Mouse (Mus musculus) embryonic fibroblast, embryonic 13.5 days (primary cell): Measurements from ENCODE around the gene Abcc10. TPM values are rescaled to one million over a fixed set of nuclear protein-coding genes. Genes with fewer than 3 reads are reported as not detected.
A peak's percentile ranks its signal among the peaks of the same experiment; 100 is the strongest.

Source experiments
- H3K27ac ChIP-seq: 2 replicates; pipeline ENCODE4 v1.5.1; 2012; ENCODE audit warnings: low read length, control low read depth, inconsistent platforms; ENCODE audit not compliant: insufficient read depth
- H3K4me1 ChIP-seq: 2 replicates; pipeline ENCODE4 v1.6.1; 2011; ENCODE audit warnings: low read length; ENCODE audit not compliant: control insufficient read depth, insufficient read depth
- H3K4me3 ChIP-seq: 2 replicates; pipeline ENCODE4 v1.5.1; 2011; ENCODE audit warnings: mild to moderate bottlenecking, control low read depth, low read length; ENCODE audit not compliant: insufficient read depth
- CTCF ChIP-seq: IDR thresholded peaks from 2 replicates; pipeline ENCODE4 v1.5.1; 2011; ENCODE audit warnings: mild to moderate bottlenecking, control low read depth, low read length, moderate library complexity, borderline replicate concordance; ENCODE audit not compliant: insufficient read depth
- POLR2A ChIP-seq: IDR thresholded peaks from 2 replicates; pipeline ENCODE4 v1.6.1; 2011; ENCODE audit warnings: low read depth, mild to moderate bottlenecking, control low read depth, low read length, moderate library complexity
- polyA plus RNA-seq: library from polyadenylated mRNA; stranded (reverse); fragments of >200 nt; gene quantifications from 2 replicates; pipeline ENCODE4 v1.2.4, GENCODE M21; 2011; ENCODE audit warnings: low read depth; ENCODE audit not compliant: missing spikeins, insufficient read length

Abcc10 gene
- 3.5 and 3.9 TPM in 2 replicates for polyA plus RNA-seq

DNA sequence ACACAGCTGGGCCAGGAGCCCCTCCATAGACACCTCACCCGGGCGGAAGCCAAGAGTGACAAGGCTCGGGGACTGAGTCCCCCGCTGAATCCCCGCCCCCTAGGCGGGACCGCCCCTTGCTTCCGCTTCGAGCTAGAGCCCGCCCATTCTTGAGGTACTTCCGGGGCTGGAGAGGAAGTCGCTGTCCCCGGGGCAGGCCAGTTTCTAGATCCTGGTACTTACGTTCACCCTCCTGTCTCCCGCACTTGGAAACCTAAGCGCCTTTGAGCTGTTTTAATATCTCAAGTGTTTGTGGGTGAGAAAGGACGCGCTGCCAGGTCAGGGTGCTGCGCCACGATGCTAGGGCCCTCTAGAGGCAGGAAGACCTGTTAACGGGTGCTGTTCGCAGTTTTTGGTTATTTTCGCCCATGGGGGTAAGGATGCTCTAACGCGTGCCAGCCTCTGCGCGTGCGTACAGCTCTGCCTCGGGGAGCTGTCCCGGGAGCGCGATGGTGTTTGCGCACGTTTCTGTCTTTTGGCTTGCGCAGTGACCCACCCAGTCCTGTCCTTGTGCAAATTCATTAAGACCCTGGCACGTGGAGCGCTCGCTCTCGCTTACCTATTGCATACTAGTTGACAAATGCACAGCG, at the start of gene Abcc10:
Abcc10 (minus strand) TSS at position 447 of the 629 bp plus-strand sequence.
- no peaks in the 10 kb centered on the region for H3K4me1 ChIP-seq
- peak; percentile 88 for TF ChIP-seq POLR2A
- TF ChIP-seq CTCF = peak; percentile 39; the same call in 1 of the 2 replicates
- H3K4me3 ChIP-seq = peak within 1 kb of the TSS; percentile 75
- H3K27ac ChIP-seq = peak within 1 kb of the TSS; percentile 48

DNA sequence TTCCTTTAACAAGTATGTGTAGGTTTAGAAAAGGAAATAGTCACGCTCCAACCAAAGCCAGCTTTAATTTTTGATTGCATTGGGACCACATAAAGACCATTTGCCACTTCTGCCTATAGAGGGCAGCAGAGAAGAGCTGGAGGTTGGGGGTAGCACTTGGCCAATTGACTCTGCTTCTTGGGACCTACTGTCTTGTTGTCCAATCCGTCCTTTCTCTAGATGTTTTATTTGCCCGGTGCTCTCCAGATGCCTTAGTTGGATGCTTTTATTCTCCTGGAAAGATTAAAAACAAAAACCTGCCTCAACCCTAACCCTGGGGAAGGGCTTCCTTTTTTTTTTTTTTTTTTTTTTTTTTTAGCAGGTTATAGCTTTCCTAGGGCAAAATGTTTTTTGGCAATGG, 43.6 kb upstream of the Abcc10 start:
- Histone ChIP-seq H3K4me1 (no peaks in the 10 kb centered on the region), H3K27ac (no peak overlapping the region), H3K4me3 (no peak overlapping the region)
- TF ChIP-seq CTCF = no peak
- no peak for TF ChIP-seq POLR2A

DNA sequence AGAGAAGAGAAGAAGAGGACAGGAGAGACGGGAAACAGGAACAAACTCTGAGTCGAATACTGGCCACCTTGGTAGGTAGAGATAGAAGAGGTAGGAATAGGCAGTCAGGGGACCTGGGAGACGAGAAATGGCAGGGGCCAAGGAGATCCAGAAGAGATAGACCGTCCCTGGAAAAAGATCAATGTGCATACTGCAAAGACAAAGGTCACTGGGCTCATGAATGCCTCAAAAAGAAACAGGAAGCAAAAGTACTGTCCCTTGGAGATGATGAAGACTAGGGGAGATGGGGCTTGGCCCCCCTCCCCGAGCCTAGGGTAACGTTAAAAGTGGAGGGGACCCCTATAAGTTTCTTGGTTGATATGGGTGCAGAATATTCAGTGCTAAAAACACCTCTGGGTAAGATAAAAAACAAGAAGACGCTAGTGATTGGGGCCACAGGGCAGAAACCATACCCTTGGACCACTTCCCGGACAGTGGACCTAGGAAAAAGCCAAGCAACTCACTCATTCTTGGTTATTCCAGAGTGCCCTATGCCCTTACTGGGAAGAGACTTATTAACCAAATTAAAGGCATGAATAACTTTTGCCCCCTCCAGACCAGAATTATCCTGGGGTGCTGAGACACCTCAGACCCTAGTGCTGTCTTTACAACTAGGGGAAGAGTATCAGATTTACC, 23.0 kb upstream of the Abcc10 start:
- Histone ChIP-seq H3K27ac (no peak overlapping the region), H3K4me1 (no peaks in the 10 kb centered on the region), H3K4me3 (no peak overlapping the region)
- TF ChIP-seq CTCF (no peak), POLR2A (no peak)

DNA sequence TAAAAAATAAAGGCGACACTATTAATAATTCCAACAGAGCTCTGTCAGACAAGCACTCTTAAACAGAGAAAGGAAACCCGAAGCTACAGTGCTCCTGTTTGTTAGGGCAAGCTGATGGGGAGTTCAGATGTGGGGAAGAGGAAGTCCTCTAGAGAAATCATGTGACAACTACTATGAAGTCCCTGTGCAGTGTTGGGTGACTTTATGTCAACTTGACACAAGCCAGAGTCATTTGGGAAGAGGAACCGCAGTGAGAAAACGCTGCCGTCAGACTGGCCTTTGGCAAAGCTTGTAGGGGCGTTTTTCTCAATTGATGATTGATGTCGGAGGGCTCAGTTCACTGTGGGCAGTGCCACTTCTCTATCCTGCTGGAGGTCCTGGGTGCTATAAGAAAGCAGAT, 13.1 kb upstream of the Abcc10 start:
- Histone ChIP-seq H3K4me1 (no peaks in the 10 kb centered on the region), H3K4me3 (no peak overlapping the region), H3K27ac (no peak overlapping the region)
- TF ChIP-seq POLR2A = no peak
- TF ChIP-seq CTCF = no peak

DNA sequence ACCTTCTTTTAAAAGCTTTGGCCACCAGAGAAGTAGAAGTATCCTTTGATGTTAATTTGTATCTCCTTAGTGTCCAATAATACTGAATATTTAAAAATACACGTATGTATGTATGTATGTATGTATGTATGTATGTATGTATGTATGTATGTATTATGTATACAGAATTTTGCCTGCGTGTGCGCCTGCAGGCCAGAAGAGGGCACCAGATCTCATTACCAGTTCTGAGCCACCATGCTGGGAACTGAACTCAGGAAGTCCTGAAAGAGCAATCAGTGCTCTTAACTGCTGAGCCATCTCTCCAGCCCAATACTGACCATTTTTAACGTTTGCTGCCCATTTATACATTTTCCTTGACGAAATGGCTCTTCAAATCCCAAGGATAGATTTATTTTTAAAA, 8.3 kb upstream of the Abcc10 start:
- TF ChIP-seq CTCF = peak; percentile 45; the same call in 1 of the 2 replicates
- TF ChIP-seq POLR2A = no peak
- H3K4me1 ChIP-seq = no peaks in the 10 kb centered on the region
- no peak overlapping the region for H3K4me3 ChIP-seq
- H3K27ac ChIP-seq = no peak overlapping the region

DNA sequence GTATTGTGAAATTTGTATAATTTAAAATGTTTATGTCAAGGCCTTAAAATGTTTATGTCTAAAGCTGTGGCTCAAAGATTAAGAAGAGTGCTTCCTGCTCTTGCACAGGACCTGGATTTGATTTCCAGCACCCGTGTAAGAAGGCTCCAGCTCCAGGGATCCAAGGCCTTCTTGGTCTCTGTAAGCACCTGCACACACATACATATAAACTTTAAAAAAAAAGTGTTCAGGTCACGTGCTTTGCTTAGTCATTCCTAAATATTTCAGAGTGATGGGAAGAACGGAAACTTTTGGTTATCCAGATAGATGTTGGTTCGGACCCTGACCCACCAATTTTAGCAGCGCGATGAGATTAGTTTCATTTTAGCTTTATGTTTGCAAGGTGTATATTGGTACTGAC, 571 bp upstream of the Abcc10 start:
- TF ChIP-seq POLR2A = no peak
- no peak for TF ChIP-seq CTCF
- no peak overlapping the region for H3K27ac ChIP-seq
- H3K4me3 ChIP-seq = peak overlapping the region; percentile 17
- H3K4me1 ChIP-seq = no peaks in the 10 kb centered on the region

DNA sequence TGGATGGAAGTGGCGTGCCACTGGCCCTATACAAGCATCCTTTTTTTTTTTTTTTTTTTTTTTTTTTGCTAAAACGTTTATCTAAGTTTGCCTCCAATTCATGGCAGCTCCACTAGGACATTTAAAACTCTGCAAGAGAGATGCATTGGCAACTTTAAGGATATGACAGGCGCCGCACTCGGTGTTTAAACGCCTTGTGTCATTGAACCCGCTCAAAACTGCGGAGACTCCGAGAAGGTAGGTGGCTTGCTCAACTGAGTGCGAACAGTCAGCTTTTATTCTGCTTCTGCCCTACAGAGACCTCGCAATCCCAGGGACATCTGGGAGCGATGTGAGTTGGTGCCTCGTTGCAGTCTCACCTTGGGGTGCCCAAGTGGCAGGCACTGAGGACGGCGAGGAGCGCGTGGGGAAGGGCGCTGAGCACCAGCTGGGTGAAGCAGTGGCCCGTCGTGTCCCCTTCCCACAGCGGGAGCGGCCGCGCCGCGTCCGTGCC, 693 bp downstream of the Abcc10 start:
- Histone ChIP-seq H3K4me3 (peak overlapping the region; percentile 75), H3K27ac (0 out of 2 replicates have a peak overlapping the region, but pooled peaks have one; percentile 19), H3K4me1 (no peaks in the 10 kb centered on the region)
- TF ChIP-seq CTCF (no peak), POLR2A (no peak)

DNA sequence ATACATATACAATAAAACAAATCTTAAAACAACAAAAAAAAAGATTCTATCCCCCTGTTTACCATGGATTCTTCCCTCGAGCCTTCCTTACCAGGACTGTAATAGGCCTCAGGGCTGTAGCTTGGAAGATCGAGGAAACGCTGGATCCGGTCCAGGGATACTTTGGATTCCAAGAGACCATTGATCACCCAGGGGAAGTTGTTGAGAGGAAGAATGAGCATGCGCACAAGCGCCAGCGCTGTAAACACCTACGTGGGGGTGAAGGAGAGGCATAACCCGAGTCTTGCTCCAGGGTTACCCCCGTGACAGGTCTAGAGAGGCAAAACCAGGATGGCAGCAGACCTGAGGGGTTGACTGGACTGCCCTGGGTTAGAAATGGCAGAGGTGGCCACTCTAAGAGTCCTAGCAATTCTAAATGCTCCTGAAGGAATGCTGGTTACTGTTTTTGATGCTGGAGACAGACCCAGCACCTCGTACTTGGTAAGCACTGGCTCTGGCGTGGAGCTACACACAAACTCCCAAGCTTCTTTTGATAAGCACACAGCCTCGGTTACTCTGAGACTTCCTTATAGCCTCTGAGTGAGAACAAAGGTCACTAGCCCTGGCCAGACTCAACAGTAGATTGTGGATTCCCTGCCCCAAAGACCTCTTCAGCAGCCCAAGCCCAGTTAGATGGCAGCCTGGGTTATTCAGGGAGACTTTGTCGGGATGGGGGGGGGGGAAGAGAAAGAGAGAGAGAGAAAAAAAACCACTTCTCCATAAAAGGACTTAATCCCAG, 5.9 kb downstream of the Abcc10 start:
- no peak for TF ChIP-seq CTCF
- TF ChIP-seq POLR2A = no peak
- Histone ChIP-seq H3K27ac (no peak overlapping the region), H3K4me1 (no peaks in the 10 kb centered on the region), H3K4me3 (no peak overlapping the region)

DNA sequence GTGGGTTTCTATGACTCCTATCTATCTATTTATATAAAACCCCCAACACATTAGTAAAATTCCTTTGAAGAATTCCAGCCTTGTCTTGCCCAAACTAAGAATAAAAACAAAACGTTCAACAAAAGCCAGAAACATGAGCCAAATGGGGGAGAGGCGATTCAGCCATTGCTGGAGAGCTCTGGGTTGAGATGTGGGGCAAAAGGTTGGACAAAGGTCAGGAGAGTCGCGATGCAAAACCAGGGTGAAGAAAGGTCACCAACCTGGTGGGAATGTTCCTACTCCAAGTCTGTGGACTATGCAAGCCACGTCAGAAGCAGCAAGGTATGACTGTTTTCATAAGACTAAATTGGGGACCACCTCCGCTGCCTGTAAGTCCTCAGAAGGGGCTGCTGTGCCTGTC, 7.7 kb downstream of the Abcc10 start:
- no peak overlapping the region for H3K27ac ChIP-seq
- no peak overlapping the region for H3K4me3 ChIP-seq
- no peaks in the 10 kb centered on the region for H3K4me1 ChIP-seq
- TF ChIP-seq POLR2A (no peak), CTCF (no peak)

DNA sequence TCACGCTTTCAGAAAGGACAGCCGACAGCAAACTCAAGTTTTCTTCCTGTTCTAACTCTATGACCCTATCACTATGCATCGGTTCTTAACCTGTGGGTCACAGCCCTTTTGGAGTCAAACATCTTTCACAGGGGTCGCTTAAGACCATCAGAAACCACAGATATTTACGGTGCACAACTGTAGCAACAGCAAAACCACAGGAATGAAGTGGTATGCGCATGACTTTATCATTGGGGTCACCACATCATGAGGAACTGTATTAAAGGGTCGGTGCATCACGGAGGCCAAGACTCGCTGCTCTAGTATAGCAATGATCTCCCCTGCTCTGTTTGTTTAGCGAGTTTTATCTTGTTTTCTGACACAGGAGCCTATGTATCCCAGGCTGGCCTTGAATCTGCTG, 12.3 kb downstream of the Abcc10 start:
- H3K4me3 ChIP-seq = no peak overlapping the region
- H3K4me1 ChIP-seq = no peaks in the 10 kb centered on the region
- no peak overlapping the region for H3K27ac ChIP-seq
- no peak for TF ChIP-seq POLR2A
- no peak for TF ChIP-seq CTCF
